Mouse (Mus musculus) neural tube, embryonic 15.5 days (tissue): Measurements from ENCODE around the gene Lrrc36. TPM values are rescaled to one million over a fixed set of nuclear protein-coding genes. Genes with fewer than 3 reads are reported as not detected.

ENCODE experiments used
- ATAC-seq: fragments of 200-750 bp; cut with Nextera tagmentation; 2 replicates; pipeline ENCODE4 v1.8.0; 2017; ENCODE audit warnings: mild to moderate bottlenecking, moderate TSS enrichment, moderate library complexity; ENCODE audit not compliant: low FRiP score
- H3K27ac ChIP-seq: fragments of 300-500 bp; sonication (generic); replicated peaks from 2 replicates; pipeline ENCODE4 v1.5.1; 2015; ENCODE audit warnings: mild to moderate bottlenecking, inconsistent platforms
- H3K27me3 ChIP-seq: fragments of 300-500 bp; sonication (generic); replicated peaks from 2 replicates; pipeline ENCODE4 v1.6.1; 2015; ENCODE audit warnings: inconsistent platforms
- H3K36me3 ChIP-seq: fragments of 300-500 bp; sonication (generic); 2 replicates; pipeline ENCODE4 v1.6.1; 2015; ENCODE audit warnings: inconsistent platforms
- H3K4me1 ChIP-seq: fragments of 300-500 bp; sonication (generic); 2 replicates; pipeline ENCODE4 v1.6.1; 2015; ENCODE audit warnings: inconsistent platforms
- H3K4me2 ChIP-seq: fragments of 300-500 bp; sonication (generic); 2 replicates; pipeline ENCODE4 v1.6.1; 2015; ENCODE audit warnings: inconsistent platforms, mild to moderate bottlenecking, moderate library complexity
- H3K4me3 ChIP-seq: fragments of 300-500 bp; sonication (generic); replicated peaks from 2 replicates; pipeline ENCODE4 v1.5.1; 2015; ENCODE audit warnings: mild to moderate bottlenecking, inconsistent platforms
- H3K9ac ChIP-seq: fragments of 300-500 bp; sonication (generic); replicated peaks from 2 replicates; pipeline ENCODE4 v1.6.1; 2015; ENCODE audit warnings: mild to moderate bottlenecking, inconsistent platforms
- H3K9me3 ChIP-seq: fragments of 300-500 bp; sonication (generic); replicated peaks from 2 replicates; pipeline ENCODE4 v1.6.1; 2016; ENCODE audit warnings: inconsistent platforms
- WGBS: fragments of 180-500 bp; shearing (Covaris S2); methylation state at CpG from one replicate; pipeline ENCODE4 v1.1.7; 2015; ENCODE audit warnings: mixed read lengths; 5-methylcytosine and 5-hydroxymethylcytosine counted together
- polyA plus RNA-seq: library from polyadenylated mRNA; unstranded; fragments of >200 nt; fragmentation: Nextera tagmentation; extraction: Ambion mirVana; gene quantifications from 2 replicates; pipeline ENCODE4 v1.2.1, GENCODE M21; 2015

Lrrc36 gene
- polyA plus RNA-seq, 1 experiment from 2014 or later: 0.23 TPM

GRCm38 (mm10) chr8:105450977-105451376 lies 37.6 kb downstream of the Lrrc36 start:
- Histone ChIP-seq H3K27ac (no peak overlapping the region), H3K27me3 (no peaks in the 10 kb centered on the region), H3K4me3 (no peak overlapping the region), H3K36me3 (no peaks in the 10 kb centered on the region), H3K4me1 (peaks cover 8% of the 10 kb centered on the region), H3K4me2 (no peak overlapping the region), H3K9me3 (no peaks in the 10 kb centered on the region), H3K9ac (no peak overlapping the region)
- 37% methylated on average over 1 of the region's 1 CpGs for WGBS
- ATAC-seq: no peak

GRCm38 (mm10) chr8:105451903-105452603 lies 38.7 kb downstream of the Lrrc36 start:
- Histone ChIP-seq H3K4me1 (0 out of 2 replicates have a peak, but pooled peaks cover 4% of the 10 kb centered on the region), H3K4me3 (no peak overlapping the region), H3K4me2 (no peak overlapping the region), H3K27me3 (no peaks in the 10 kb centered on the region), H3K9ac (no peak overlapping the region), H3K9me3 (no peaks in the 10 kb centered on the region), H3K27ac (no peak overlapping the region), H3K36me3 (no peaks in the 10 kb centered on the region)
- ATAC-seq: no peak
- 43% methylated on average over 15 of the region's 15 CpGs for WGBS

GRCm38 (mm10) chr8:105453296-105453695 lies 39.9 kb downstream of the Lrrc36 start:
- H3K4me3 ChIP-seq: no peak overlapping the region
- WGBS: 85% methylated on average over 5 of the region's 5 CpGs

GRCm38 (mm10) chr8:105454088-105454487 lies 40.7 kb downstream of the Lrrc36 start:
- H3K4me3 ChIP-seq: no peak overlapping the region
- H3K27me3 ChIP-seq: no peaks in the 10 kb centered on the region
- ATAC-seq: no peak
- H3K36me3 ChIP-seq: no peaks in the 10 kb centered on the region
- 58% methylated on average over 5 of the region's 5 CpGs for WGBS
- no peak overlapping the region for H3K27ac ChIP-seq
- 0 out of 2 replicates have a peak, but pooled peaks cover 4% of the 10 kb centered on the region for H3K4me1 ChIP-seq
- H3K4me2 ChIP-seq: no peak overlapping the region
- no peak overlapping the region for H3K9ac ChIP-seq
- H3K9me3 ChIP-seq: no peaks in the 10 kb centered on the region

More at GRCm38 (mm10) chr8:105453296-105453695, 39.9 kb downstream of the Lrrc36 start:
- Histone ChIP-seq H3K27me3 (no peaks in the 10 kb centered on the region), H3K27ac (no peak overlapping the region), H3K9ac (no peak overlapping the region), H3K36me3 (no peaks in the 10 kb centered on the region), H3K4me1 (0 out of 2 replicates have a peak, but pooled peaks cover 4% of the 10 kb centered on the region), H3K9me3 (no peaks in the 10 kb centered on the region), H3K4me2 (no peak overlapping the region)
- no peak for ATAC-seq

- Histone ChIP-seq H3K9me3 (no peaks in the 10 kb centered on the region), H3K4me3 (no peak overlapping the region), H3K27ac (no peak overlapping the region), H3K27me3 (no peaks in the 10 kb centered on the region), H3K9ac (no peak overlapping the region), H3K36me3 (no peaks in the 10 kb centered on the region), H3K4me2 (no peak overlapping the region), H3K4me1 (0 out of 2 replicates have a peak, but pooled peaks cover 4% of the 10 kb centered on the region)
- no peak for ATAC-seq
- 68% methylated on average over 10 of the region's 10 CpGs for WGBS
Measured at GRCm38 (mm10) chr8:105455218-105455617, 41.8 kb downstream of the Lrrc36 start.

GRCm38 (mm10) chr8:105461085-105461803 lies 47.9 kb downstream of the Lrrc36 start:
- Histone ChIP-seq H3K4me2 (no peak overlapping the region), H3K4me3 (no peak overlapping the region), H3K27ac (no peak overlapping the region), H3K27me3 (no peaks in the 10 kb centered on the region), H3K9me3 (no peaks in the 10 kb centered on the region), H3K4me1 (peaks cover 16% of the 10 kb centered on the region), H3K9ac (no peak overlapping the region), H3K36me3 (peaks cover 2% of the 10 kb centered on the region; the same call in 1 of the 2 replicates)
- no peak for ATAC-seq
- 66% methylated on average over 13 of the region's 13 CpGs for WGBS

GRCm38 (mm10) chr8:105464595-105464994 lies 51.2 kb downstream of the Lrrc36 start:
- H3K4me3 ChIP-seq: no peak overlapping the region
- 68% methylated on average over 7 of the region's 7 CpGs for WGBS
- no peaks in the 10 kb centered on the region for H3K9me3 ChIP-seq
- no peak overlapping the region for H3K9ac ChIP-seq
- H3K4me1 ChIP-seq: peaks cover 39% of the 10 kb centered on the region
- H3K27me3 ChIP-seq: no peaks in the 10 kb centered on the region
- peaks cover 8% of the 10 kb centered on the region; the same call in 1 of the 2 replicates for H3K36me3 ChIP-seq
- no peak overlapping the region for H3K27ac ChIP-seq
- H3K4me2 ChIP-seq: no peak overlapping the region
- ATAC-seq: no peak

GRCm38 (mm10) chr8:105466246-105466645 lies 52.9 kb downstream of the Lrrc36 start:
- Histone ChIP-seq H3K4me2 (no peak overlapping the region), H3K9me3 (no peaks in the 10 kb centered on the region), H3K27ac (peak overlapping the region; percentile 72), H3K9ac (no peak overlapping the region), H3K4me3 (no peak overlapping the region), H3K36me3 (peaks cover 8% of the 10 kb centered on the region; the same call in 1 of the 2 replicates), H3K4me1 (peaks cover 54% of the 10 kb centered on the region), H3K27me3 (no peaks in the 10 kb centered on the region)
- WGBS: 85% methylated on average over 6 of the region's 6 CpGs
- ATAC-seq: no peak

- Histone ChIP-seq H3K9ac (no peak overlapping the region), H3K36me3 (peaks cover 8% of the 10 kb centered on the region; the same call in 1 of the 2 replicates), H3K4me2 (no peak overlapping the region), H3K4me1 (peaks cover 60% of the 10 kb centered on the region), H3K27ac (peak overlapping the region; percentile 72), H3K9me3 (no peaks in the 10 kb centered on the region), H3K4me3 (no peak overlapping the region), H3K27me3 (no peaks in the 10 kb centered on the region)
- WGBS: 69% methylated on average over 7 of the region's 7 CpGs
- no peak for ATAC-seq
Measured at GRCm38 (mm10) chr8:105466700-105467291, 53.4 kb downstream of the Lrrc36 start.

GRCm38 (mm10) chr8:105467396-105467985 lies 54.1 kb downstream of the Lrrc36 start:
- Histone ChIP-seq H3K9ac (no peak overlapping the region), H3K4me1 (peaks cover 64% of the 10 kb centered on the region), H3K9me3 (no peaks in the 10 kb centered on the region), H3K36me3 (peaks cover 8% of the 10 kb centered on the region; the same call in 1 of the 2 replicates), H3K27ac (peak overlapping the region; percentile 72), H3K4me2 (no peak overlapping the region), H3K4me3 (no peak overlapping the region), H3K27me3 (no peaks in the 10 kb centered on the region)
- no peak for ATAC-seq
- 95% methylated on average over 10 of the region's 10 CpGs for WGBS

GRCm38 (mm10) chr8:105468002-105468720 lies 54.8 kb downstream of the Lrrc36 start:
- H3K9ac ChIP-seq: no peak overlapping the region
- ATAC-seq: no peak
- peaks cover 8% of the 10 kb centered on the region; the same call in 1 of the 2 replicates for H3K36me3 ChIP-seq
- 91% methylated on average over 27 of the region's 27 CpGs for WGBS
- peaks cover 3% of the 10 kb centered on the region; the same call in 1 of the 2 replicates for H3K27me3 ChIP-seq
- peak overlapping the region; percentile 78; the same call in 1 of the 2 replicates for H3K27ac ChIP-seq
- no peaks in the 10 kb centered on the region for H3K9me3 ChIP-seq
- H3K4me3 ChIP-seq: no peak overlapping the region
- H3K4me2 ChIP-seq: no peak overlapping the region
- peaks cover 62% of the 10 kb centered on the region for H3K4me1 ChIP-seq
